Mouse (Mus musculus): ENCODE results near the gene Pts. TPM values are rescaled to one million over a fixed set of nuclear protein-coding genes. Genes with fewer than 3 reads are reported as not detected.

Pts gene
- total RNA-seq, 4 experiments from 2014 or later, result 28.2 to 31.7 (median 29.5) TPM

DNA sequence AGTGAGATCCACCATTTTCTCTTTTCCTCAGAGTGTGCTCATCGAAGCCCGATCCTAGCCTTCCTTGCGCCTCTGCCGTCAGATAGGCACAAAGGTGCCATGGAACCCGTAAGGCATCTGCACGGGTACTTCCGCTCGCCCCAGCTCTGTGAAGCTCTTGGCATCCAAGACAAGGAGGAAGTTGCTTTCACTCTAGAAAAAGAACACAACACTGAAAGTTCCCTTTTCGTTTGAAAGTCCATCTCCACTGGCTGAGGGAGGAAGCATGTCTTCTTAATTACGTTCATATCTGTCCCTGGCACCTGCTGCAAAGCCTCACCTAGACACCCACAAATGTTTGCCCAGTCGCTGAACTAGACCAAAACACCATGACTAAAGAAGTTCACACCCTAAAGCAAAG is 4.8 kb upstream of the Pts start:
- DNase-seq (ENCODE audit: low spot score in 2 of 2), result no peak

- DNase-seq (ENCODE audit: low spot score in 2 of 2), result no peak
Measured at GRCm38 (mm10) chr9:50530890-50531289, 2.4 kb upstream of the Pts start.

DNA sequence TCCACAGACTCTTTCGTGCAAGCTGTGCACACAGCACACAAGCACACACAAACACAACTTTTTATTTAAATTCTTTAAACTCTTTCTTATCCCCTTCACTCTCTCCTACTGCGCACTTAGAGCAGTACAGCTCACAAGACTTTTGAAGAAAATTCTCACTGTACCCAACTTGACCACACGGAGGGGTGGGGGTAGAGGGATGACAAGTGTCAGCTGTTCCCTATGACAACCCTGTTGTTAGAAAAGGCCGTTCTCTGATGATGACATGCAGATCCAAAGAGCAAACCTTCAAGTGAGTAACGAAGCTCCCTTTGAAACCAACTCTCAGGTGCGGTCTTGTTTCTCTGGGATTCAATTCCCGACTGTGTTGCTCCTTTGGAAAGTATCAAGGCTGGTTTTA is 664 bp downstream of the Pts start:
- DNase-seq (ENCODE audit: low spot score in 2 of 2), result no peak

DNA sequence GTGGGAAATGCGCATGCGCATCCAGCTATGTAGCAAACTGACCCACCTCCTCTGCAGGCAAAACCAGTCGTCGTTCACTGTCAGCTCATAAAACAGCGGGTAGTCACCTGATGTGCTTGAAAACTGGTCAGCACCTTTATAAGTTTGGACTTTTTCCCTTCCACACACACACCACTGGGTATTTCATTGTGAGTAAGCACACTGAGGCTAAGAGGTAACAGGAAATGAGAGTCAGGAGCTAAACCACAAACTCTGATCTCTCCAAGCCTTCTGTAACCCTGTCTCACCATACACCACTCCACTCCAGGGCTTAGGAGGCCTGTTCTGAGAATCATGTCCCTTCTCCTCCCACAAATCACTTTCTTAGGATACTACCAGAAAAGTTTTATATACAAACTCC is 2.9 kb downstream of the Pts start:
- DNase-seq (ENCODE audit: low spot score in 2 of 2), result no peak

GRCm38 (mm10) chr9:50524936-50525335 is 3.6 kb downstream of the Pts start:
- DNase-seq (ENCODE audit: low spot score in 2 of 2), result no peak

- no peak for DNase-seq (ENCODE audit: low spot score in 2 of 2)
Measured at GRCm38 (mm10) chr9:50522574-50522973, 6.0 kb downstream of the Pts start.

- no peak for DNase-seq (ENCODE audit: low spot score in 2 of 2)
Measured at GRCm38 (mm10) chr9:50521562-50521961, 7.0 kb downstream of the Pts start.

- DNase-seq (ENCODE audit: low spot score in 2 of 2), result no peak
Measured at GRCm38 (mm10) chr9:50520748-50521147, 7.8 kb downstream of the Pts start.

- DNase-seq (ENCODE audit: low spot score in 2 of 2), result no peak
Measured at GRCm38 (mm10) chr9:50518781-50519180, 9.7 kb downstream of the Pts start.

GRCm38 (mm10) chr9:50515462-50515861 is 13.1 kb downstream of the Pts start:
- DNase-seq (ENCODE audit: low spot score in 2 of 2), result no peak

DNA sequence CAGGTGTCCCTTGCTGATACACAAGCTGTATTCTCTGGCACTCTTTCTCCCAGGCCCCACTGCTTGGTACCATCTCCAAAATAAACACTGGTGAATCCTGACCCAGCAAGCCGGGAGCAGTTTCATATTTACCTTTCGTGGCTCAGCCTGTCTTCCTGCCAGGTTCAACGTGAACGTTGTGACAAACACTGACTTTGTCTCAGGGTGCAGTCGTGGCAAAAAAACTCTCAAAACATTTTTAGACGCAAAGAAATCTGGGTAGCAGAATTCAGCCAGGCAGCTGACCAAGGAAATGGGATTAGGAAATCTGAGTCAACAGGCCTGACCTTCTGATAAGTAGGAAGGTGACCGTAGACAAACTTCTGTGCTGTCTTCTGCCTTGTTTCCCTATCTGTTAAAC is 21.0 kb downstream of the Pts start:
- no peak for DNase-seq (ENCODE audit: low spot score in 2 of 2)

GRCm38 (mm10) chr9:50505405-50505804 is 23.1 kb downstream of the Pts start:
- DNase-seq (ENCODE audit: low spot score in 2 of 2), result no peak

DNA sequence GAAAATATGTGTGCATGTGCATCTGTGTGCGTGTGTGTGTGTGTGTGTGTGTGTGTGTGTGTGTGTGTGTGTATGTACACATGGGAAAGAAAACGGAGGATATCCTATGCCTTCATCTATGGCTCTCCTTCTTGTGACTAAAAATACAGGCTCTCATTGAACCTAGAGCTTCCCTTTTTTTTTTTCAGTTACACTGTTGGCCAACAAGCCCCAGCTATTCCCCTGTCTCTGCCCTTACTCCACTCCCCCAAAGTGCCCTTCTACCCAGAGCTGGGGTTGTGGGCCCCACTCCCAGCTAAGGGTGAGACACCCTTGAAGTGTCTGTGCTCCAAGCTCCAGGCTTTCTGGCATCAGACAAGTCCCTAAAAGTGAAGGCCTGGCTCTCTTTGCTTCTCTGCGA is 25.6 kb downstream of the Pts start:
- DNase-seq (ENCODE audit: low spot score in 2 of 2), result no peak

DNA sequence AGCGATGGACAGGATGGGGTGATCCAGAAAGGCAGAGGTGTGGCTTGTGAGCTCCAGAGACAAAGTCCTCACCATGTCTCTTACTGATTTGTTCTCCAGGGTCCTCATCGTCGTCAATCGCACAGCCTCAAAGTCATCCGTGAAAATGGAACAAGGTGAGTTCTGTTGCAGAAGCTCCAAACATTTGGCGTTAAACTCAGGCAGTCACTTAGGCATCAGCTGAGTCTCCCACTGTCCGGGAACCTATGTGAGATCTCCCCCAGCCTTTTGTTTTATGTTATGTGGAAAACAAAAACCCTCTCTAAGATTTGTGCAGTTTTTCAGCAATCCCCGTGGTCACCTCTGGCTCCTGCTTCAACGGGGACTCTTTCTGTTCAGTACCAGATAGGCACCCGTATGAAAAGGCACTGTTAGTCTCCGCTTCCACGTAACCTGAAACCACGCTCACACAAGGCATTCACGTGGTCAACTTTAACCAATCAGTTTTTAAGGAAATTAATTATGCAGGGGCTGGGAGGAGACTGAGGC is 27.5 kb downstream of the Pts start:
- DNase-seq (ENCODE audit: low spot score in 2 of 2), result no peak

GRCm38 (mm10) chr9:50500467-50500973 is 28.0 kb downstream of the Pts start:
- DNase-seq (ENCODE audit: low spot score in 2 of 2), result no peak

GRCm38 (mm10) chr9:50499781-50500180 is 28.7 kb downstream of the Pts start:
- DNase-seq (ENCODE audit: low spot score in 2 of 2), result no peak

DNA sequence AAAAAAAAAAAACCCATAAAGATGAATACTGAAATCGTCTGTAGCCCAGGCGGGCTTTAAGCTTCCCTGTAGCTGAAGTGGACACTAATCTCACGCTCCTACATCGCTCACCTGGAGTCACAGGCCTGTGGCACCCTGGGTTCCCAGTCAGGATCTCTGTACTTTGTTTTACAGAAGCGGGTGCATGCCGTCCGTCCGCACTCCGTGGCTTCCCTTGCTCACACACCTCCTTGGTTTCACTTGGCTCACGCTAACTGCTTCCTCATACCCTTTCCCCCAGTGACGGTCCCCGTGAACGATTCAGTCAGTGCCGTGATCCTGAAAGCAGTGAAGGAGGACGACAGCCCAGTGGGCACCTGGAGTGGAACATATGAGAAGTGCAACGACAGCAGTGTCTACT is 29.7 kb downstream of the Pts start:
- DNase-seq (ENCODE audit: low spot score in 2 of 2), result no peak

DNA sequence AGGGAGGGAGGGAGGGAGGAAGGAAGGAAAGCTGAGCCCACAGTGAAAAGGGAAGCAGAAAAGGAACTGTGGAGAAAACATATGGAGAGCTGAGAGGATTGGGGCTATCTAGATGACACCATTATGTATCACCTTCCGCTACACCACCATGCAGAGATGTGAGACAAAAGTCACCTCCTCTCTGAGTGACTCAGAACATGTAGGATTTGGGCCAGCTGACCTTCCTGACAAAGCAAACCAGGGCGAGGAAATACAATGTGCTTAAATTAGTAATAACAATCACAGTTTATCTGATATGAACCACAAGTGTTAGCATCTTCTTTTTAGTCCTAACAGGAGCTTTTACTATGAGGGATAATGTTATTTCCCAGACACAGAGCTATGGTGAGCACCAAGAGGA is 31.0 kb downstream of the Pts start:
- no peak for DNase-seq (ENCODE audit: low spot score in 2 of 2)

DNA sequence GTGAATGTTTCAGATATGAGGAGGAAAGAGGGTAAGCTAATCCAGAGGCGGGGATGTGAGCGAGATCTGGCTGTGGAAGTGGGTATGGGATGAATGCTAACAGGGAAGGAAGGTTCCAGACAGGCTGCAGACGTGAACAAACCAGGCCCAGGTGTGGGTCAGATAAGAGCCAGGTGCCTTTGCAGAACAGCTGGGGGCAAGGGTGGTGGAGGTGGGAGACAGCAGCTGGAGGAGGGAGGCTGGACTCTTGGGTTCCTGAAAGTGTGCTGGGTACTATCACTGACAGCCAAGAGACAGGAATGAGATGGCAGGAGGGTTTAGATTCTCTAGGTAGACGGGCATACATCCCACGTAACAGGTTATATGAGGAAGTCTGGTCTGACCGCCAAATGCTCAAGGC is 31.4 kb downstream of the Pts start:
- DNase-seq (ENCODE audit: low spot score in 2 of 2), result no peak

- no peak for DNase-seq (ENCODE audit: low spot score in 2 of 2)
Measured at GRCm38 (mm10) chr9:50496546-50496945, 32.0 kb downstream of the Pts start.

DNA sequence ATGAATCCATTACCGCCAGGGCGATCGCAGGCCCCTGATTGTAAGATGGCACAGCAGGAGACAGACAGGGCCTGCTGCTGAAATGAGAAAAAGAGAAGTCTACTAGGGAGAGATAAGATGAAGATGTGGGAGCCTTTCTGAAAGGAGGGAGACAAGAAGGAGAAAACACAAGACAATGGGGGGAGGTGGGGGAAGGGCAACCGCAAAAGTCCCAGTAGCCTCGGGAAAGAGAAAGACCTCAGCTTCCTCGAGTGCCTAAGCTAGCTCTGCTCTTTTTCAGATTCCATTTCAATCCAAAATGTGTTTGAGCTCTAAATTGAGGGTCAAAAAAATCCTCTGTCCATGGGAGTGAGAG is 32.4 kb downstream of the Pts start:
- no peak for DNase-seq (ENCODE audit: low spot score in 2 of 2)

- DNase-seq (ENCODE audit: low spot score in 2 of 2), result no peak
Measured at GRCm38 (mm10) chr9:50495405-50496150, 32.9 kb downstream of the Pts start.

DNA sequence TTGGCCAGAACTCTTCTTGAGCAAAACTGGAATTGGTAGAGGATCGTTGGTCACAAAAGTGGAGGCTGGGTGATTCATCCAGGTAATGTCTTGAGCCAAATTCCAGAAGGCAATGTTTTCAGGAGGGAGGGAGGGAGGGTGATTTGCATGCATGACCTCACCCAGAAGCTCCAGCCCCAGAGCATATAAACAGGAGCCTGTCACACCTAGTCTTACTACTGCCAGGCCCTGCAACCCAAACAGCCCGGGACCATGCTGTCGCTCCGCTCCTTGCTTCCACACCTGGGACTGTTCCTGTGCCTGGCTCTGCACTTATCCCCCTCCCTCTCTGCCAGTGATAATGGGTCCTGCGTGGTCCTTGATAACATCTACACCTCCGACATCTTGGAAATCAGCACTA is 34.2 kb downstream of the Pts start, which contains the start of gene Plet1:
Plet1 (plus strand) TSS at position 215 of the 400 bp plus-strand sequence.
- no peak for DNase-seq (ENCODE audit: low spot score in 2 of 2)
